7 mouse cellular contexts compared by ENCODE assay signal in genomic region chr3:87618981-87619710, GRCm38 (mm10). TPM values are rescaled to one million over a fixed set of nuclear protein-coding genes. Genes with fewer than 3 reads are reported as not detected.
A peak's percentile ranks its signal among the peaks of the same experiment; 100 is the strongest.
DNase-seq lines count a peak whose midpoint lies in the region; ATAC-seq and TF ChIP-seq lines count a peak whose summit lies in the region.

No protein-coding gene starts in this region.

- H3K4me2 ChIP-seq in heart, embryonic 15.5 days, result peak overlapping the region; percentile 90
- peak overlapping the region; percentile 94 for H3K4me2 ChIP-seq in limb, embryonic 14.5 days (replicated peaks; ENCODE audit: low read depth, low read length, severe bottlenecking)

- TF ChIP-seq CTCF in C2C12 (IDR thresholded peaks at IDR 0.05; ENCODE audit: control insufficient read depth, insufficient read depth, insufficient read length), result no peak
- TF ChIP-seq CTCF in olfactory bulb, adult 2 months (IDR thresholded peaks at IDR 0.05; ENCODE audit: insufficient read depth, low read depth, low read length), result no peak

- in situ Hi-C loops in ES-E14 (cut with MboI; ENCODE audit: low sequenced_read_pairs in 2 of 2, unreplicated experiment in 2 of 2), result no loop called here

- H3K79me3 ChIP-seq in C2C12 (ENCODE audit: low read depth), result peaks cover 13% of the 10 kb centered on the region

- H3ac ChIP-seq in C2C12 (ENCODE audit: control insufficient read depth, insufficient read length, low read depth), result peak overlapping the region; percentile 52

- peaks cover 0 to 11% of the 10 kb centered on the region in 2 experiments; a peak in 1 of 4 replicates for H3K4me1 ChIP-seq in ES-E14 (ENCODE audit: control insufficient read depth in 2 of 2, insufficient read depth in 2 of 2, low read length in 2 of 2, poor library complexity in 1 of 2)
- H3K4me1 ChIP-seq in heart, embryonic 15.5 days (replicated peaks), result peaks cover 37% of the 10 kb centered on the region
- peaks cover 34% of the 10 kb centered on the region for H3K4me1 ChIP-seq in limb, embryonic 14.5 days (ENCODE audit: control insufficient read depth, insufficient read depth, low read length)
- H3K4me1 ChIP-seq in olfactory bulb, adult 2 months (ENCODE audit: control insufficient read depth, insufficient read depth, low read length), result peaks cover 2% of the 10 kb centered on the region; the same call in 1 of the 2 replicates

- H3K4me3 ChIP-seq in C2C12 (ENCODE audit: insufficient read depth, poor library complexity, severe bottlenecking), result peak overlapping the region; percentile 18
- H3K4me3 ChIP-seq in ES-E14 (ENCODE audit: insufficient read depth in 1 of 2, low read depth in 1 of 2, low read length in 2 of 2, poor library complexity in 1 of 2, severe bottlenecking in 1 of 2), result no peak overlapping the region
- peak overlapping the region; percentile 89 for H3K4me3 ChIP-seq in heart, embryonic 15.5 days
- peak overlapping the region; percentile 81 for H3K4me3 ChIP-seq in limb, embryonic 14.5 days (replicated peaks; ENCODE audit: low read length)
- H3K4me3 ChIP-seq in olfactory bulb, adult 2 months (ENCODE audit: insufficient read depth, low read depth, low read length), result peak overlapping the region; percentile 46

- WGBS in heart, embryonic 15.5 days, result 39% methylated on average over 5 of the region's 5 CpGs
- WGBS in limb, embryonic 14.5 days, result 32% methylated on average over 5 of the region's 5 CpGs
- 12% methylated on average over 5 of the region's 5 CpGs for WGBS in olfactory bulb, adult 2 months

- intact Hi-C loops in gastrocnemius, postnatal 14 days (cut with DNase I; ENCODE audit: low total_unique reads), result no loop called here
- intact Hi-C loops in left cerebral cortex, postnatal 4 days (cut with DNase I), result no loop called here

- 0 out of 2 replicates have a peak overlapping the region, but pooled peaks have one; percentile 14 for H3K9ac ChIP-seq in ES-E14 (ENCODE audit: insufficient read depth, low read depth, low read length, poor library complexity, severe bottlenecking)
- H3K9ac ChIP-seq in heart, embryonic 15.5 days, result peak overlapping the region; percentile 96
- peak overlapping the region; percentile 90 for H3K9ac ChIP-seq in limb, embryonic 14.5 days (ENCODE audit: low read depth, low read length, severe bottlenecking)

- H3K9me3 ChIP-seq in ES-E14 (ENCODE audit: control insufficient read depth, insufficient read depth, low read depth, low read length), result no peaks in the 10 kb centered on the region
- no peaks in the 10 kb centered on the region for H3K9me3 ChIP-seq in heart, embryonic 15.5 days (replicated peaks)
- no peaks in the 10 kb centered on the region for H3K9me3 ChIP-seq in limb, embryonic 14.5 days (ENCODE audit: control insufficient read depth, low read length)

- DNase-seq in ES-E14 (ENCODE audit: low read depth, low spot score), result no peak
- DNase-seq in limb, embryonic 14.5 days (ENCODE audit: low spot score), result no peak
- no peak for DNase-seq in gastrocnemius, postnatal 14 days
- DNase-seq in left cerebral cortex, postnatal 4 days, result no peak

- no peak for ATAC-seq in heart, embryonic 15.5 days (replicated peaks; ENCODE audit: insufficient number of reproducible peaks, insufficient read depth, low FRiP score, low read depth)
- no peak for ATAC-seq in limb, embryonic 14.5 days (ENCODE audit: low FRiP score, low read depth)

- H3K27ac ChIP-seq in ES-E14 (ENCODE audit: insufficient read depth, low read depth, low read length, poor library complexity, severe bottlenecking), result no peak overlapping the region
- 0 out of 2 replicates have a peak overlapping the region, but pooled peaks have one; percentile 15 for H3K27ac ChIP-seq in heart, embryonic 15.5 days
- H3K27ac ChIP-seq in limb, embryonic 14.5 days (replicated peaks; ENCODE audit: low read depth, low read length), result no peak overlapping the region
- no peak overlapping the region for H3K27ac ChIP-seq in olfactory bulb, adult 2 months (ENCODE audit: insufficient read depth, low read depth, low read length)

- H3K27me3 ChIP-seq in C2C12 (ENCODE audit: control insufficient read depth, insufficient read depth, insufficient read length), result no peaks in the 10 kb centered on the region
- H3K27me3 ChIP-seq in heart, embryonic 15.5 days, result no peaks in the 10 kb centered on the region
- H3K27me3 ChIP-seq in limb, embryonic 14.5 days (ENCODE audit: control insufficient read depth, insufficient read depth, low read length), result no peaks in the 10 kb centered on the region

- no peaks in the 10 kb centered on the region for H3K36me3 ChIP-seq in C2C12 (ENCODE audit: control insufficient read depth, insufficient read depth)
- H3K36me3 ChIP-seq in ES-E14 (ENCODE audit: control insufficient read depth, insufficient read depth, low read length, poor library complexity, severe bottlenecking), result no peaks in the 10 kb centered on the region
- H3K36me3 ChIP-seq in heart, embryonic 15.5 days, result no peaks in the 10 kb centered on the region
- no peaks in the 10 kb centered on the region for H3K36me3 ChIP-seq in limb, embryonic 14.5 days (ENCODE audit: control insufficient read depth, insufficient read depth, low read length)

- H3K79me2 ChIP-seq in C2C12 (ENCODE audit: control insufficient read depth, insufficient read depth), result peaks cover 49% of the 10 kb centered on the region

- TF ChIP-seq POLR2A in limb, embryonic 14.5 days (IDR thresholded peaks at IDR 0.05; ENCODE audit: borderline replicate concordance, extremely low read depth, insufficient read depth, insufficient read length), result no peak
- no peak for TF ChIP-seq POLR2A in olfactory bulb, adult 2 months (IDR thresholded peaks at IDR 0.05; ENCODE audit: insufficient read depth, low read depth, low read length)

TF ChIP-seq in C2C12, 6 proteins besides CTCF, POLR2A, EP300 and RAD21:
- TF ChIP-seq MYOG (IDR thresholded peaks at IDR 0.05; ENCODE audit: control insufficient read depth, extremely low read depth, insufficient read length), result no peak
- no peak for TF ChIP-seq USF1 (IDR thresholded peaks at IDR 0.05; ENCODE audit: low read depth)
- no peak for TF ChIP-seq FOSL1 (IDR thresholded peaks at IDR 0.05; ENCODE audit: insufficient read depth, low read length, poor library complexity, severe bottlenecking)
- TF ChIP-seq MYOD1 (IDR thresholded peaks at IDR 0.05; ENCODE audit: control insufficient read depth, insufficient read length, low read depth), result no peak

TF ChIP-seq in ES-E14, 5 proteins besides CTCF, POLR2A, EP300 and RAD21:
- TF ChIP-seq ZC3H11A (IDR thresholded peaks at IDR 0.05; ENCODE audit: borderline replicate concordance, low read depth, low read length), result no peak
- no peak for TF ChIP-seq HCFC1 (IDR thresholded peaks at IDR 0.05; ENCODE audit: borderline replicate concordance, insufficient read depth, low read length)
- no peak for TF ChIP-seq CHD2 (IDR thresholded peaks at IDR 0.05; ENCODE audit: low read depth, low read length)
- no peak for TF ChIP-seq MAFK (IDR thresholded peaks at IDR 0.05; ENCODE audit: insufficient read depth, low read depth, low read length)
- no peak for TF ChIP-seq ZNF384 (IDR thresholded peaks at IDR 0.05; ENCODE audit: low read depth, low read length)

RNA-seq across cellular contexts. Expression of gene Arhgef11, which starts 1.8 kb away (rescaled TPM):
- 5.5 TPM for polyA plus RNA-seq in C2C12 (2012; fragmentation: generic; extraction: Trizol)
- total RNA-seq in ES-E14 (2012; rRNA removed), result 14.1 and 14.2 TPM in 2 replicates
- 7.5 and 10.8 TPM in 2 replicates for polyA plus RNA-seq in heart, embryonic 15.5 days (2015; fragmentation: Nextera tagmentation; extraction: Ambion mirVana)
- 28.2 and 36.4 TPM in 2 replicates for polyA plus RNA-seq in limb, embryonic 14.5 days (2012; rRNA removed)
- polyA plus RNA-seq in limb, embryonic 14.5 days (2014; fragmentation: Nextera tagmentation; extraction: Ambion mirVana), result 16.1 and 19.0 TPM in 2 replicates
- not detected in 2 replicates for polyA plus RNA-seq in olfactory bulb, adult 2 months (2012; ENCODE audit: insufficient read depth, insufficient read length, low replicate concordance, missing spikeins)
- total RNA-seq in gastrocnemius, postnatal 14 days (2021), result 10 to 100 TPM; 15.2 to 16.4 TPM
- total RNA-seq in left cerebral cortex, postnatal 4 days (2021), result 10 to 100 TPM; 47.6 to 48.3 TPM

Comparison
In these comparisons a context has a peak if more than half of its experiments do, and no peak if none do; other contexts are left out.
1. H3K4me3 ChIP-seq: peak in C2C12 (single experiment), heart, embryonic 15.5 days (single experiment), limb, embryonic 14.5 days (single experiment) and olfactory bulb, adult 2 months (single experiment); none in ES-E14 (0 of 2).
2. H3K9ac ChIP-seq: peak in every context shown above with its lines; median percentile 96 in heart, embryonic 15.5 days; 90 in limb, embryonic 14.5 days; 14 in ES-E14.